Mouse (Mus musculus) bone marrow macrophage, adult 2 months (primary cell): ENCODE data around the gene Fgf15. TPM values are rescaled to one million over a fixed set of nuclear protein-coding genes. Genes with fewer than 3 reads are reported as not detected.

Source experiments
- H3K27ac ChIP-seq: 2 replicates; pipeline ENCODE4 v1.5.1; 2012; ENCODE audit warnings: low read depth, low read length; ENCODE audit not compliant: insufficient read depth
- H3K4me1 ChIP-seq: 2 replicates; pipeline ENCODE4 v1.6.1; 2012; ENCODE audit warnings: low read length; ENCODE audit not compliant: control insufficient read depth, insufficient read depth
- H3K4me3 ChIP-seq: 2 replicates; pipeline ENCODE4 v1.5.1; 2012; ENCODE audit warnings: mild to moderate bottlenecking, low read length, moderate library complexity; ENCODE audit not compliant: insufficient read depth
- CTCF ChIP-seq: IDR thresholded peaks from 2 replicates; pipeline ENCODE4 v1.5.1; 2012; ENCODE audit warnings: low read depth, mild to moderate bottlenecking, low read length, moderate library complexity
- POLR2A ChIP-seq: IDR thresholded peaks from 2 replicates; pipeline ENCODE4 v1.6.1; 2012; ENCODE audit warnings: mild to moderate bottlenecking, low read depth, low read length, borderline replicate concordance
- polyA plus RNA-seq: library from polyadenylated mRNA; stranded (reverse); fragments of >200 nt; gene quantifications from 2 replicates; pipeline ENCODE4 v1.2.4, GENCODE M21; 2012; ENCODE audit not compliant: missing spikeins, insufficient read depth, insufficient read length

Gene Fgf15
- polyA plus RNA-seq, 1 experiment, result not detected

DNA sequence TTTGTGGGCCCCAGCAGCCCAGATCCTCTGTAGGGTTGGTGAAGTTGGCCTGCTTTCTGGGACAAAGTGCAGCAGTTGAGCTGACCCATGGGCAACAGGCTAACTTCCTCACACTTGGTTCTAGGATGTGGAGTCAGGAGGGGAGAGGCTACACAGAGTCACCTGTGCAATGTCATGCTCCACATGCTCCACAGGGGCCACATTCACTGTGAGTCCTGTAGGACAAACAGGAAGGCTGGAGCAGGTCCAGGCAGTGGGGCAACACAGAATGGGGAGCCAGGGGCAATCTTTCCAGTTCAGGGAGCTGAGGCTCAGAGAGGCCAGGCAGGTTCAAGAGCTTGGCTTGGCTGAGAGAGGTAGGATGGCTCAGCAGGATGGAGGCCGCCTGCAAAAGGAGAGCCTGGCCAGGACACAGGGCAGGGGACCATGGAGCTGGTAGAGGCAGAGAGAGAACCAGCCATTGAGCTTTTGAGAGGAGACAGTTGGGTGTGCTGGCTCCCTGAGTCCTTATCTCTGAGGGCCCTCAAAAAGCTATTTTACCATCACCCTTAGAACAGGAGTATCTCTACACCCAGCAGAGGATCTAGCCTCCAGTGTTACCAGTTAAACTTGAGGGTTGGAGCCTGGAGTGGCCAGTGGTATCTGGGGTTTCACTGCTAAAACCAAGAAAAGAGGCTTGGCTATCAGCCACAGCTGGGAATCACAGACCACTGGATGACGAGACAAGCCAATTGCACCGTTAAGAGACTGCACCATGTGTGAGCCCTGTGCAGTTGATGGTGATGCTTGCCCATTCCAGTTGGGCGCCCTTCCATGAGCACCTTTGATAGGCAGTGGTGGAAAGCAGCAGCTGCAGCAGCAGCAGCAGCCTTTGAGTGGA is 31.9 kb downstream of the Fgf15 start:
- H3K27ac ChIP-seq, result no peak overlapping the region

DNA sequence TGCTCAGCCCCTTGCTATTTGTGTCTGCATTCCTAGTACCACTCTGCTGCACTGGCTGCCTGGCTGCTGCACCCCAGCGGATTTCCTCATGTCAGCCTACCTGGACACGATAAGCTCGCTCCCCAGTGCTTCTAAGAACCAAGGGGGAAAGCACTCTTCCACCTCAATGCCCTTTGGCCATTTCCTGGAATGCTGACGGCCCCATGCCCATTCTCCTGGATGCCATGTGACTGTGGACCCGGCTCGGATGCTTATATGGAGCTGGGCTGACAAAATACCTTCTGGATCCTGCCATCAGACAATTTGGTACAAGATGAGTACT is 32.5 kb downstream of the Fgf15 start:
- no peak for TF ChIP-seq CTCF
- no peak for TF ChIP-seq POLR2A

More for the DNA sequence above, 31.9 kb downstream of the Fgf15 start:
- Histone ChIP-seq H3K4me1 (peaks cover 21% of the 10 kb centered on the region), H3K4me3 (no peak overlapping the region)
- TF ChIP-seq CTCF (no peak), POLR2A (no peak)

DNA sequence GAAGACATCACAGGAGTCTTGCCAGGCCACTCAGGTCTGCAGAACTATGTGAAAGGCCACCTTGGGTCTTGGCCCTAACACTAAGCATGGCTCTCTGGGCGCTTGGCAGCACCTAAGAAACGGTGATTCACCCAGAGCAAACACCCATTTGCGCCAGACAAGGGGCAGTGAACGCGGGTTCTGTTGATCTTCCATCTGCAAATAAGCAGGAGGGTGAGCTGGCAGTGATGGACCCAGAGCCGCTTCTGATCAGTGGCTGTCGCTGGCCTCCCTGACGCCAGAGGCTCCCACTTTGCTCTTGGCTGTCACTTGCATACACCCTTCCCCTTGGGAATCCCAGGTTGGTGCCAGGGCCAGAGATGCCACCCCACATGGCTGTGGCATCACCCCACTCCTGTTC is 33.2 kb downstream of the Fgf15 start:
- Histone ChIP-seq H3K27ac (no peak overlapping the region), H3K4me1 (peaks cover 22% of the 10 kb centered on the region), H3K4me3 (no peak overlapping the region)
- TF ChIP-seq CTCF (no peak), POLR2A (no peak)

More for the DNA sequence above, 32.5 kb downstream of the Fgf15 start:
- H3K4me1 ChIP-seq, result peaks cover 18% of the 10 kb centered on the region
- no peak overlapping the region for H3K4me3 ChIP-seq
- H3K27ac ChIP-seq, result no peak overlapping the region

DNA sequence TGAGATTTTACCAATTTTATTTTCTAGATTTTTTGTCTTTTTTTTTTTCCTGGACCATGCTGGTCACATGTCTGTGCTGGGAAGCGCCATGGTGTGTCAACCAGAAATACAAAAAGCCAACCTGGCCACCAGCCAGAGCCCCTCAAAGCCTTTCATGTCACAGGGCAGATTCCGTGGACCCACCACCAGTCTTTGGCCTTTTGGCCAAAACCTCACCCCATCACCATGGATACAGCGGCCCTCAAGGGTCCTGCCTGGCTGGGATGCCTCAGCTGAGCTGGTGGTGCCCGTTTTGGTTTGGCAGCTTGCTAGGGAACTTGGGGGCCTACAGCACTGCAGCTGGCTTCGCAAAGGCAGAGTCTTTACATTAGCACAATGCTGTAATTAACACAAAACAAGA is 33.6 kb downstream of the Fgf15 start:
- Histone ChIP-seq H3K4me1 (peaks cover 22% of the 10 kb centered on the region), H3K4me3 (no peak overlapping the region), H3K27ac (no peak overlapping the region)
- TF ChIP-seq POLR2A, result no peak
- no peak for TF ChIP-seq CTCF

DNA sequence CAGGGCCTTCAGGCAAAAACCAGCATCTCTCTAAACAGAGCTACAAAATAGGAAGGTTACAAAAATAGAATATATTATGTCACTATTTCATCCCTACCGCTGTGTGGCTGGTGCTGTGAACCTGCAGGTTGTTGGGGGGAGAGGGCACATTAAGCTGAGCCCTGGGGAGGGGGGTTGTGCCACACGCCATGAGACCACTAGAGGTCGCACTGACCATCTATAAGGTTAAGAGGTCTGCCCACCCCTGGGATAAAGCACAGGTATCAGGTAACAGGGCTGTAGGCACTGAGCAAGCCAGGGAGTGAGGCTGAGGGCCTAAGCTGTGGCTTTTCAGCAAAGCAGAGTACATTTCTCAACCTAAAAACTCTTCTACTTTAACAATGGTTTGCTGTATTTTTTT is 35.4 kb downstream of the Fgf15 start:
- H3K4me1 ChIP-seq, result peaks cover 31% of the 10 kb centered on the region
- peak overlapping the region; percentile 70; the same call in 1 of the 2 replicates for H3K27ac ChIP-seq
- TF ChIP-seq POLR2A (no peak), CTCF (peak; percentile 92)
- no peak overlapping the region for H3K4me3 ChIP-seq

DNA sequence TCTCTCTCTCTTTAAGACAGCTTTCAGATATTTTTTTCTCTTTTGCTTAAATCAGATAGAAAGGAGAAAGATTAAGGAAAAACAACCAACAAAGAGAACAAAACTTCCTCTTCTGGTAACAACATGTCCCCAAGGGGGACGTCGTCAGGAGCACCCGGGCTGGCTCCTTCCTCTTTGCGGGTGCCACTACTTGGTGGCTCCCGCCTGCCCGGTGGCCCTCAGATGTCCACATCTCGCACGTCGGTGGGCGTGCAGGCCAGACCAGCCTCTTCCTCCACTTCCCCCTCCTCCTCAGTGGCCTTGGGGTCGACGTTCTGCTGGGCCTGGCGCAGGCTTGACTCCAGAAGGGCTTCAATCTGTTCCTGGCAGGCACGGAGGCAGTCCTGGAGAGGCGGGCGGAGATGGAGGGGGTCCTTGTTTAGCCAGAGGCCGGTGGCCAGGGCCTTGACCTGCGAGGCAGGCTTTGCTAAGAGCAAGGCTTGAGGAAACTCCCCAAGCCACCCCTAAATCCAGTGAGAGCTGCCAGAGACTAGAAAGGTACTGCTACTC is 36.1 kb downstream of the Fgf15 start:
- H3K27ac ChIP-seq, result peak overlapping the region; percentile 70
- H3K4me3 ChIP-seq, result no peak overlapping the region
- peaks cover 31% of the 10 kb centered on the region for H3K4me1 ChIP-seq
- TF ChIP-seq CTCF, result no peak
- no peak for TF ChIP-seq POLR2A

DNA sequence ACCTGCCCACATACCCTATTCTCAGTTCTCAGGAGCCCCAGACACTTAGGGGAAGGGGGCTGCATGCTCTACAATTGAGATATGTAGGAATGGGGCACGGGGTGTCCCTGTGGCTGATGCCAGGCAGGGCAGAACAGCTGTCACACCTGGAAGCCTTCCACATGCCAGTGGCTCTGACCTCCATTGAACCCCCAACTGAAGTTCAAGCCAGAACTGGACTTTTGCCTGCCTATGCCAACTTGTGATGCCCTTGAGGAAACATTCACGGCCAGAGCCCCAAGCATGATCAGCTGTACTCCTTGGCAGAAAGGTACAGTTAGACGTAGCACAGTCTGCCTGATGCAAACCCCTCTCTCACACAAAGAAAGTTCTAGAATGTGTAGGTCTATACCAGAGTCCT is 37.0 kb downstream of the Fgf15 start:
- no peak for TF ChIP-seq CTCF
- Histone ChIP-seq H3K4me3 (no peak overlapping the region), H3K4me1 (peaks cover 31% of the 10 kb centered on the region), H3K27ac (no peak overlapping the region)

DNA sequence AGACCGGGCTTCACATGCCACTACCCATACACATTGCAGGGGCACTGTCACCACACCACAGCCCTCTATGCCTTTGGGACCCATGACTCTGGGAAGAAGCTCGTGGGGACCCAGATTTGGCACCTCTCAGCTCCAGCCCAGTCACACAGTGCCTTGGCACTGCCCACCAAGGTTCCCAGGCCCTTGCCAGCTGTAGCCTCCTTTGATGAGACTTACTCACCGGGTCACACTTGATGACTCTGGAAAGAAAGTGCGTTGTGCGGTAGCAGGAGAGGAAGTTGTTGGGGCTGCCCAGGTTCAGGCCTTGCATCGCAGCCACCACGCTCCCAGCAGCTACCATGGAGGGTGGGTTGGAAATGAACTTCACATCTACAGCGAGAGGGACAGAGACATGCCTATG is 37.5 kb downstream of the Fgf15 start:
- H3K4me1 ChIP-seq, result peaks cover 31% of the 10 kb centered on the region
- H3K4me3 ChIP-seq, result no peak overlapping the region
- no peak overlapping the region for H3K27ac ChIP-seq
- TF ChIP-seq POLR2A (no peak), CTCF (no peak)

DNA sequence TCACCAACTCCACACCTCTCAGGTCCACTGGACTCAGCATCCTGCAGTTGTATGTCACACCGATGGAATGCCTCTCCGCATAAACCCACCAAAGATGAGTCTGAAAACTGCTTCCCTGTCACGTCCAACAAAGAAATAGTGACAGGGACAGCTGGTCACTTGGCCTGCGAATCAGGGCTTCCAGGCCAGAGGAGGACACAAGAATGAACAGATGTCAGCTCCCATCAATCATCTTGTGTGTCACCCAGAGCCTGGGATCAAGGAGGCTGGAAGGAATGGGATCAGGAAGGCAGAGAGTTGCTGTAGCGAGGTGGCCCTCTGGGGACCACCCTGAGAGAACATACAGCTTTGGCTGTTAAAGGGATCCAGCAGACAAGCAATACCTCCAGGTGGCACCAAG is 38.6 kb downstream of the Fgf15 start:
- no peak for TF ChIP-seq CTCF
- no peak for TF ChIP-seq POLR2A
- Histone ChIP-seq H3K27ac (no peak overlapping the region), H3K4me3 (no peak overlapping the region), H3K4me1 (peaks cover 31% of the 10 kb centered on the region)

DNA sequence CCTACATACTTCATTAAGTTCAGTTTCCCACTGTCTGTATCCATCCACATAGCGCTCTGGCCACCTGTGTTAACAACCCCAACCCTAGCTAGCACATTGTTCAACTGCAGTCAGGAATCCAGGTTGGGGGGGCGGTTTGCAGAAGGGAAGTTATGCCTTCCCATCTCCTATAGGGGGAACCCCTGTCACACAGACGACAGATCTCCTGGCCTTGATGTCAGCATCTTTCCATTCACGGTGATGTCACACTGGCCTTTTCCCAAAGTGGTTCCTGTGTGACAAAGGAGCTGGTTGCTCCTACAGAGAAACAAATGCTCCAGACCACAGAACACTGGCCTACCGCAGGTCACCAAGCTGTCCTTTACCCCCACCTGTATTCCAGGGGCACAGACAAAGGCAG is 39.2 kb downstream of the Fgf15 start:
- TF ChIP-seq POLR2A, result no peak
- peak; percentile 33; the same call in 1 of the 2 replicates for TF ChIP-seq CTCF
- Histone ChIP-seq H3K4me1 (peaks cover 31% of the 10 kb centered on the region), H3K4me3 (no peak overlapping the region), H3K27ac (no peak overlapping the region)
